Mouse (Mus musculus) embryonic fibroblast, embryonic 13.5 days (primary cell): Measurements from ENCODE around the gene Tm9sf2. TPM values are rescaled to one million over a fixed set of nuclear protein-coding genes. Genes with fewer than 3 reads are reported as not detected.

Experiments used
- H3K27ac ChIP-seq: 2 replicates; pipeline ENCODE4 v1.5.1; 2012; ENCODE audit warnings: low read length, control low read depth, inconsistent platforms; ENCODE audit not compliant: insufficient read depth
- H3K4me1 ChIP-seq: 2 replicates; pipeline ENCODE4 v1.6.1; 2011; ENCODE audit warnings: low read length; ENCODE audit not compliant: control insufficient read depth, insufficient read depth
- H3K4me3 ChIP-seq: 2 replicates; pipeline ENCODE4 v1.5.1; 2011; ENCODE audit warnings: mild to moderate bottlenecking, control low read depth, low read length; ENCODE audit not compliant: insufficient read depth
- CTCF ChIP-seq: IDR thresholded peaks from 2 replicates; pipeline ENCODE4 v1.5.1; 2011; ENCODE audit warnings: mild to moderate bottlenecking, control low read depth, low read length, moderate library complexity, borderline replicate concordance; ENCODE audit not compliant: insufficient read depth
- POLR2A ChIP-seq: IDR thresholded peaks from 2 replicates; pipeline ENCODE4 v1.6.1; 2011; ENCODE audit warnings: low read depth, mild to moderate bottlenecking, control low read depth, low read length, moderate library complexity
- polyA plus RNA-seq: library from polyadenylated mRNA; stranded (reverse); fragments of >200 nt; gene quantifications from 2 replicates; pipeline ENCODE4 v1.2.4, GENCODE M21; 2011; ENCODE audit warnings: low read depth; ENCODE audit not compliant: missing spikeins, insufficient read length

The Tm9sf2 gene
- polyA plus RNA-seq, 1 experiment, result 161 TPM

- peak; percentile 81 for TF ChIP-seq CTCF
- no peak for TF ChIP-seq POLR2A
- Histone ChIP-seq H3K4me3 (no peak overlapping the region), H3K4me1 (no peaks in the 10 kb centered on the region), H3K27ac (no peak overlapping the region)
Observed at GRCm38 (mm10) chr14:122190941-122191510, 84.2 kb downstream of the Tm9sf2 start.

- Histone ChIP-seq H3K27ac (no peak overlapping the region), H3K4me1 (no peaks in the 10 kb centered on the region), H3K4me3 (no peak overlapping the region)
- TF ChIP-seq CTCF (no peak), POLR2A (no peak)
Observed at GRCm38 (mm10) chr14:122194630-122195029, 87.8 kb downstream of the Tm9sf2 start.

GRCm38 (mm10) chr14:122196851-122197250 is 90.0 kb downstream of the Tm9sf2 start:
- TF ChIP-seq CTCF (no peak), POLR2A (no peak)
- Histone ChIP-seq H3K27ac (no peak overlapping the region), H3K4me3 (no peak overlapping the region), H3K4me1 (no peaks in the 10 kb centered on the region)

- Histone ChIP-seq H3K4me1 (no peaks in the 10 kb centered on the region), H3K4me3 (no peak overlapping the region), H3K27ac (no peak overlapping the region)
- TF ChIP-seq POLR2A, result no peak
- TF ChIP-seq CTCF, result no peak
Observed at GRCm38 (mm10) chr14:122200247-122200885, 93.5 kb downstream of the Tm9sf2 start.

- H3K27ac ChIP-seq, result no peak overlapping the region
- no peaks in the 10 kb centered on the region for H3K4me1 ChIP-seq
- TF ChIP-seq CTCF (no peak), POLR2A (no peak)
- H3K4me3 ChIP-seq, result no peak overlapping the region
Observed at GRCm38 (mm10) chr14:122209177-122209576, 102.3 kb downstream of the Tm9sf2 start.

Other genes starting within 250 kb of the Tm9sf2 start
- gene Ubac2, start 228.4 kb upstream of the Tm9sf2 start, polyA plus RNA-seq, result 41.4 and 59.3 TPM in 2 replicates
- not detected in 2 replicates for gene Gpr18, start 191.3 kb upstream of the Tm9sf2 start, polyA plus RNA-seq
- 0.57 and 1.6 TPM in 2 replicates for gene Gpr183, start 141.8 kb upstream of the Tm9sf2 start, polyA plus RNA-seq
- gene Timm8a2, start 72.4 kb upstream of the Tm9sf2 start, polyA plus RNA-seq, result not detected in 2 replicates
- 16.4 and 16.7 TPM in 2 replicates for gene Clybl, start 74.7 kb downstream of the Tm9sf2 start, polyA plus RNA-seq